Mouse (Mus musculus): ENCODE measurements at regions not wholly inside any gene's neighbourhood (a gene's known extent, or its start where the extent isn't known, plus 50 kb on each side); places are given as distances from the start of the nearest gene placed in this dataset.

GRCm38 (mm10) chr13:31339901-31340300 lies 216.0 kb upstream of the Foxq1 start:
- Histone ChIP-seq H3K4me1 (ENCODE audit: control insufficient read depth, insufficient read depth, low read length) (no peaks in the 10 kb centered on the region), H3K9ac (ENCODE audit: low read depth, low read length, severe bottlenecking) (no peak overlapping the region), H3K27me3 (ENCODE audit: control insufficient read depth, insufficient read depth, low read length) (no peaks in the 10 kb centered on the region), H3K36me3 (ENCODE audit: control insufficient read depth, insufficient read depth, low read length) (no peaks in the 10 kb centered on the region), H3K4me3 (replicated peaks; ENCODE audit: low read length) (no peak overlapping the region), H3K9me3 (ENCODE audit: control insufficient read depth, low read length) (no peaks in the 10 kb centered on the region), H3K4me2 (replicated peaks; ENCODE audit: low read depth, low read length, severe bottlenecking) (no peak overlapping the region), H3K27ac (replicated peaks; ENCODE audit: low read depth, low read length) (no peak overlapping the region)
- no peak for TF ChIP-seq POLR2A (IDR thresholded peaks at IDR 0.05; ENCODE audit: borderline replicate concordance, extremely low read depth, insufficient read depth, insufficient read length)
- ATAC-seq (ENCODE audit: low FRiP score, low read depth) (no peak), DNase-seq (ENCODE audit: low spot score) (no peak)
- 79% methylated on average over 2 of the region's 2 CpGs for WGBS

GRCm38 (mm10) chr13:31340363-31340948 lies 215.5 kb upstream of the Foxq1 start:
- H3K4me3 ChIP-seq (replicated peaks; ENCODE audit: low read length) = no peak overlapping the region
- no peak overlapping the region for H3K4me2 ChIP-seq (replicated peaks; ENCODE audit: low read depth, low read length, severe bottlenecking)
- no peaks in the 10 kb centered on the region for H3K36me3 ChIP-seq (ENCODE audit: control insufficient read depth, insufficient read depth, low read length)
- no peak overlapping the region for H3K9ac ChIP-seq (ENCODE audit: low read depth, low read length, severe bottlenecking)
- DNase-seq (ENCODE audit: low spot score) (no peak), ATAC-seq (ENCODE audit: low FRiP score, low read depth) (no peak)
- H3K4me1 ChIP-seq (ENCODE audit: control insufficient read depth, insufficient read depth, low read length) = no peaks in the 10 kb centered on the region
- WGBS = 79% methylated on average over 7 of the region's 7 CpGs
- TF ChIP-seq POLR2A (IDR thresholded peaks at IDR 0.05; ENCODE audit: borderline replicate concordance, extremely low read depth, insufficient read depth, insufficient read length) = no peak
- H3K27ac ChIP-seq (replicated peaks; ENCODE audit: low read depth, low read length) = no peak overlapping the region
- no peaks in the 10 kb centered on the region for H3K9me3 ChIP-seq (ENCODE audit: control insufficient read depth, low read length)
- H3K27me3 ChIP-seq (ENCODE audit: control insufficient read depth, insufficient read depth, low read length) = no peaks in the 10 kb centered on the region

GRCm38 (mm10) chr13:31341282-31342100 lies 214.4 kb upstream of the Foxq1 start:
- Histone ChIP-seq H3K9me3 (ENCODE audit: control insufficient read depth, low read length) (no peaks in the 10 kb centered on the region), H3K27me3 (ENCODE audit: control insufficient read depth, insufficient read depth, low read length) (no peaks in the 10 kb centered on the region), H3K9ac (ENCODE audit: low read depth, low read length, severe bottlenecking) (no peak overlapping the region), H3K27ac (replicated peaks; ENCODE audit: low read depth, low read length) (no peak overlapping the region), H3K4me1 (ENCODE audit: control insufficient read depth, insufficient read depth, low read length) (no peaks in the 10 kb centered on the region), H3K36me3 (ENCODE audit: control insufficient read depth, insufficient read depth, low read length) (no peaks in the 10 kb centered on the region), H3K4me2 (replicated peaks; ENCODE audit: low read depth, low read length, severe bottlenecking) (no peak overlapping the region), H3K4me3 (replicated peaks; ENCODE audit: low read length) (no peak overlapping the region)
- ATAC-seq (ENCODE audit: low FRiP score, low read depth) (no peak), DNase-seq (ENCODE audit: low spot score) (no peak)
- TF ChIP-seq POLR2A (IDR thresholded peaks at IDR 0.05; ENCODE audit: borderline replicate concordance, extremely low read depth, insufficient read depth, insufficient read length) = no peak
- 59% methylated on average over 15 of the region's 15 CpGs for WGBS

GRCm38 (mm10) chr13:31346205-31346604 lies 209.7 kb upstream of the Foxq1 start:
- no peak overlapping the region for H3K4me3 ChIP-seq (replicated peaks; ENCODE audit: low read length)
- 50% methylated on average over 1 of the region's 1 CpGs for WGBS
- DNase-seq (ENCODE audit: low spot score) (no peak), ATAC-seq (ENCODE audit: low FRiP score, low read depth) (no peak)
- no peak overlapping the region for H3K27ac ChIP-seq (replicated peaks; ENCODE audit: low read depth, low read length)
- no peaks in the 10 kb centered on the region for H3K27me3 ChIP-seq (ENCODE audit: control insufficient read depth, insufficient read depth, low read length)
- no peaks in the 10 kb centered on the region for H3K4me1 ChIP-seq (ENCODE audit: control insufficient read depth, insufficient read depth, low read length)
- H3K36me3 ChIP-seq (ENCODE audit: control insufficient read depth, insufficient read depth, low read length) = no peaks in the 10 kb centered on the region
- no peaks in the 10 kb centered on the region for H3K9me3 ChIP-seq (ENCODE audit: control insufficient read depth, low read length)
- no peak overlapping the region for H3K9ac ChIP-seq (ENCODE audit: low read depth, low read length, severe bottlenecking)
- no peak for TF ChIP-seq POLR2A (IDR thresholded peaks at IDR 0.05; ENCODE audit: borderline replicate concordance, extremely low read depth, insufficient read depth, insufficient read length)
- no peak overlapping the region for H3K4me2 ChIP-seq (replicated peaks; ENCODE audit: low read depth, low read length, severe bottlenecking)

GRCm38 (mm10) chr13:31347000-31347399 lies 208.9 kb upstream of the Foxq1 start:
- ATAC-seq (ENCODE audit: low FRiP score, low read depth) = no peak
- DNase-seq (ENCODE audit: low spot score) = no peak

More at GRCm38 (mm10) chr13:31347000-31347399, 208.9 kb upstream of the Foxq1 start:
- no peak for TF ChIP-seq POLR2A (IDR thresholded peaks at IDR 0.05; ENCODE audit: borderline replicate concordance, extremely low read depth, insufficient read depth, insufficient read length)
- no peak overlapping the region for H3K27ac ChIP-seq (replicated peaks; ENCODE audit: low read depth, low read length)
- no peak overlapping the region for H3K4me2 ChIP-seq (replicated peaks; ENCODE audit: low read depth, low read length, severe bottlenecking)
- no peak overlapping the region for H3K9ac ChIP-seq (ENCODE audit: low read depth, low read length, severe bottlenecking)
- WGBS = 61% methylated on average over 2 of the region's 2 CpGs
- H3K4me3 ChIP-seq (replicated peaks; ENCODE audit: low read length) = no peak overlapping the region
- H3K4me1 ChIP-seq (ENCODE audit: control insufficient read depth, insufficient read depth, low read length) = no peaks in the 10 kb centered on the region
- no peaks in the 10 kb centered on the region for H3K27me3 ChIP-seq (ENCODE audit: control insufficient read depth, insufficient read depth, low read length)
- H3K36me3 ChIP-seq (ENCODE audit: control insufficient read depth, insufficient read depth, low read length) = no peaks in the 10 kb centered on the region
- H3K9me3 ChIP-seq (ENCODE audit: control insufficient read depth, low read length) = no peaks in the 10 kb centered on the region

All from limb, embryonic 14.5 days (tissue).